Mouse (Mus musculus) heart, postnatal 14 days (tissue): Measurements from ENCODE around the gene Tmtc2. TPM values are rescaled to one million over a fixed set of nuclear protein-coding genes. Genes with fewer than 3 reads are reported as not detected.

Source experiments
- DNase-seq, 2 experiments: peaks; one replicate each; pipeline ENCODE4 v3.0.0; 2021 to 2022
- intact Hi-C: fragments of 180-260 bp; cut with DNase I; formaldehyde crosslinking; loops from one replicate; pipeline ENCODE4 v1.15.1; 2025
- long read RNA-seq, 2 experiments: library from polyadenylated mRNA; stranded (forward); transcript quantifications; one replicate each; pipeline ENCODE4 v2.0.0; 2021
- total RNA-seq, 2 experiments: library from RNA; stranded (reverse); gene quantifications; 2 replicates each; pipeline ENCODE4 v1.2.3; 2021

Tmtc2 gene
- 1 to 10 TPM; 5.0 to 5.1 TPM for total RNA-seq
- long read RNA-seq, experiment 1, partial matches to known transcripts, result 1 of 1 reads
- long read RNA-seq, experiment 1, other reads (novel, unspliced or antisense), result 0 of 1 reads
- long read RNA-seq, experiment 2, partial matches to known transcripts, result 0 of 1 reads
- long read RNA-seq, experiment 2, other reads (novel, unspliced or antisense), result 1 of 1 reads

GRCm38 (mm10) chr10:105573908-105574694 is at the start of gene Tmtc2:
TSS of gene Tmtc2 (minus strand) at chr10:105574451.
- intact Hi-C loops, result loop anchor here (10.0 kb wide), 2 partner anchors 141 to 459 kb away; no protein-coding TSS in a partner anchor
- peak; percentile 81 to 84 for DNase-seq

GRCm38 (mm10) chr10:105612117-105612516 is 37.9 kb upstream of the Tmtc2 start:
- DNase-seq, result no peak
- intact Hi-C loops, result no loop called here

- intact Hi-C loops, result loop anchor here (10.0 kb wide), 1 partner anchor 106 kb away; no protein-coding TSS in a partner anchor
- DNase-seq, result no peak
These were observed 24.6 kb upstream of the Tmtc2 start for GRCm38 (mm10) chr10:105598826-105599225.

- DNase-seq, result no peak
- intact Hi-C loops, result loop anchor here (10.0 kb wide), 1 partner anchor 108 kb away; no protein-coding TSS in a partner anchor
These were observed 23.0 kb upstream of the Tmtc2 start for GRCm38 (mm10) chr10:105597226-105597625.

GRCm38 (mm10) chr10:105595480-105596102 is 21.3 kb upstream of the Tmtc2 start:
- no peak for DNase-seq
- intact Hi-C loops, result loop anchor here (10.0 kb wide), 1 partner anchor 109 kb away; no protein-coding TSS in a partner anchor

- intact Hi-C loops, result no loop called here
- no peak for DNase-seq
These were observed 13.9 kb upstream of the Tmtc2 start for GRCm38 (mm10) chr10:105588141-105588540.

- no peak for DNase-seq
- intact Hi-C loops, result loop anchor here (5.0 to 10.0 kb wide), 3 partner anchors 135 to 1597 kb away; no protein-coding TSS in a partner anchor
These were observed 5.1 kb upstream of the Tmtc2 start for GRCm38 (mm10) chr10:105579318-105579717.

GRCm38 (mm10) chr10:105578291-105578845 is 4.1 kb upstream of the Tmtc2 start:
- intact Hi-C loops, result loop anchor here (5.0 to 10.0 kb wide), 3 partner anchors 136 to 1596 kb away; no protein-coding TSS in a partner anchor
- no peak for DNase-seq

GRCm38 (mm10) chr10:105574695-105575660 is 727 bp upstream of the Tmtc2 start:
- intact Hi-C loops, result loop anchor here (5.0 to 10.0 kb wide), 3 partner anchors 140 to 1593 kb away; no protein-coding TSS in a partner anchor
- DNase-seq, result peak; percentile 93 to 96

- intact Hi-C loops, result loop anchor here (10.0 kb wide), 2 partner anchors 141 to 459 kb away; no protein-coding TSS in a partner anchor
- peak; percentile 47 to 54 for DNase-seq
These were observed 844 bp downstream of the Tmtc2 start for GRCm38 (mm10) chr10:105573306-105573907.

GRCm38 (mm10) chr10:105572829-105573228 is 1.4 kb downstream of the Tmtc2 start:
- intact Hi-C loops, result loop anchor here (10.0 kb wide), 2 partner anchors 142 to 458 kb away; no protein-coding TSS in a partner anchor
- DNase-seq, result peak in 1 of 2 experiments; percentile 5

GRCm38 (mm10) chr10:105572301-105572700 is 1.9 kb downstream of the Tmtc2 start:
- intact Hi-C loops, result loop anchor here (10.0 kb wide), 2 partner anchors 142 to 458 kb away; no protein-coding TSS in a partner anchor

GRCm38 (mm10) chr10:105571831-105572230 is 2.4 kb downstream of the Tmtc2 start:
- intact Hi-C loops, result loop anchor here (10.0 kb wide), 2 partner anchors 143 to 457 kb away; no protein-coding TSS in a partner anchor
- no peak for DNase-seq

More at GRCm38 (mm10) chr10:105572301-105572700, 1.9 kb downstream of the Tmtc2 start:
- DNase-seq, result no peak

GRCm38 (mm10) chr10:105571019-105571418 is 3.2 kb downstream of the Tmtc2 start:
- intact Hi-C loops, result loop anchor here (10.0 kb wide), 2 partner anchors 144 to 456 kb away; no protein-coding TSS in a partner anchor
- no peak for DNase-seq

- no peak for DNase-seq
- intact Hi-C loops, result no loop called here
These were observed 4.7 kb downstream of the Tmtc2 start for GRCm38 (mm10) chr10:105569573-105569972.

GRCm38 (mm10) chr10:105567825-105568531 is 6.3 kb downstream of the Tmtc2 start:
- intact Hi-C loops, result no loop called here

GRCm38 (mm10) chr10:105561548-105561947 is 12.7 kb downstream of the Tmtc2 start:
- intact Hi-C loops, result no loop called here
- no peak for DNase-seq

More at GRCm38 (mm10) chr10:105567825-105568531, 6.3 kb downstream of the Tmtc2 start:
- DNase-seq, result no peak

GRCm38 (mm10) chr10:105557581-105557980 is 16.7 kb downstream of the Tmtc2 start:
- intact Hi-C loops, result no loop called here
- DNase-seq, result no peak
